Mouse (Mus musculus) gastrocnemius, postnatal 36 days (tissue): ENCODE measurements around the gene Dbndd2. TPM values are rescaled to one million over a fixed set of nuclear protein-coding genes. Genes with fewer than 3 reads are reported as not detected.
A peak's percentile ranks its signal among the peaks of the same experiment; 100 is the strongest.

Experiments used
- DNase-seq, 2 experiments: peaks; one replicate each; pipeline ENCODE4 v3.0.0; 2022
- intact Hi-C: fragments of 180-260 bp; cut with DNase I; formaldehyde crosslinking; loops from one replicate; pipeline ENCODE4 v1.15.1; 2025
- total RNA-seq, 2 experiments: library from RNA; stranded (reverse); gene quantifications; 2 replicates each; pipeline ENCODE4 v1.2.3; 2021

Dbndd2 gene
- total RNA-seq, 2 experiments from 2014 or later, result 24.6 to 25.8 TPM

DNA sequence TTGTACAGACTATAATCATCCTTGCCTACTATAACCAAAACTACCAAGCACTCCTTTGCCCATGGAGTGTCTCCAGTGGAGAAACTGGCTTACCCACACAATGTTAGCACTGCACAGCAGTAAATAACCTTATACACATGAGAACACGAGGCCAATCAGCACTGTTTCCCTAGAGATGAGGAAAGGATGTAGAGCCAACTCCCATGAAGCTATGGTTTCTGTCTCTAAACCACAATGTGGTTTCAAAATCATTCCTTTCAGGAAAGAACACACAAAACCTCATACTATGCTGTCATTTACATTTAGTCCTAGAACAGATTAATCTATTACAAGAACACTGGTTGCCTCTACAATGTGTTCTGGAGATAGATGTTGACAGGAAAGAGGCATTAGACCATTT lies 10.4 kb downstream of the Dbndd2 start:
- intact Hi-C loops, result no loop called here
- DNase-seq, result no peak

DNA sequence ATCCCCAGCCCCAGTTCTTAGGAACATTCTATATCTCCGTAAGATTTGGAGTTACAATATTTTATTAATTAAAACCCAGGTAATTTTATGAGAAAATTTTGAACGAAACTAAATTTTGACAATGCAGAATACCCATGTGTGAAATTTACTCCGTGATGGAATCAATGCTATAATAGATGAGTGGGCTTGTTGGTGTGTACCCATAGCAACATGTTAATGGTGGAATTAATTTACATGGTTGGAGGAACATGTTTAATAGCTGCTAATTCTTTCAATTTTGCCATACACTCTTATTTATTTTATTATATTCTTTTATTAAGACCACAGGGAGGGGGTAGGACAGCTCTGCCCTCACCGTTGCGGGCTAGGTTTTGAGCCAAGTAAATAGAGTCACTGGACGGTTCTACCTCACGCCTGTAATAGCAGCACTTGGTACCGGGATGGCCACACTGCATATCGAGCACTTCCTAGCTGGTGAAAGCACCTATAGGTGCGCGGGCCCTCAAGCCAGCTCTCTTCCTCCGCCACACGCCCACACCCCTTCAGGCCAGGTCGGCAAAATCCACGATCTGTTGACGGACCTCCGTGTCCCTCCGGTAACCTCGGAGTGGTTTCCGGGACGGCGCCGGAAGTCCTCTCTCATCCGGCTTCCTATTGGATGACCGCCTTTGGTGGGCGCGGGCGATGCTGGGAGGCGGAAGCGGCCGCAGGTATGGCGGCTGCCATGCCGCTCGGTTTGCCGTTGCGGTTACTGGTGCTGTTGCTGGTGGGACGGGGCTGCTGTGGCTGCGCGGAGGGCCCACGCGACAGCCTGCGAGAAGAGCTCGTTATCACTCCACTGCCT lies 11.2 kb downstream of the Dbndd2 start, which contains the start of gene Pigt:
Gene Pigt, plus strand, starts transcription at position 674 of the 844 bp plus-strand sequence.
- intact Hi-C loops, result no loop called here
- peak; percentile 73 to 82 for DNase-seq

DNA sequence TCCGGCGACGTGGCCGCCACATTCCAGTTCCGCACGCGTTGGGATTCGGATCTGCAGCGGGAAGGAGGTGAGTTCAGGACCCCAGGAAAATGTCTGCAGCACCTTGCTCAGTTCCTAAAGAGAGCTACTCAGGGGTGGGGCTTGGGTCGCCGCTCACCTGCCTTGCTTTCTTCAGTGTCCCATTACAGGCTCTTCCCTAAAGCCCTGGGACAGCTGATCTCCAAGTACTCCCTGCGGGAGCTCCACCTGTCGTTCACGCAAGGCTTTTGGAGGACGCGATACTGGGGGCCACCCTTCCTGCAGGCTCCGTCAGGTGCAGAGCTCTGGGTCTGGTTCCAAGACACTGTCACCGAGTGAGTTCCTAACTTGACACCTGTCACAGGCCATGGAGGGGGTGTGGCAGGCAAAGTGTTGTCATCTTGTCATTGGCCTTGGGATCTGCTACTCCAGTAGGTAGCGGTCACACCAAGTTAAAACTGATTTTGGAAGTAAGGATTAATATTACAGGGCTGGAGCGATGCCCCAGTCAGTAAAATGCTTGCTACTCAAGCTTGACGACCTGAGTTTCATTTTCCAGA lies 11.9 kb downstream of the Dbndd2 start:
- intact Hi-C loops, result no loop called here
- DNase-seq, result no peak

DNA sequence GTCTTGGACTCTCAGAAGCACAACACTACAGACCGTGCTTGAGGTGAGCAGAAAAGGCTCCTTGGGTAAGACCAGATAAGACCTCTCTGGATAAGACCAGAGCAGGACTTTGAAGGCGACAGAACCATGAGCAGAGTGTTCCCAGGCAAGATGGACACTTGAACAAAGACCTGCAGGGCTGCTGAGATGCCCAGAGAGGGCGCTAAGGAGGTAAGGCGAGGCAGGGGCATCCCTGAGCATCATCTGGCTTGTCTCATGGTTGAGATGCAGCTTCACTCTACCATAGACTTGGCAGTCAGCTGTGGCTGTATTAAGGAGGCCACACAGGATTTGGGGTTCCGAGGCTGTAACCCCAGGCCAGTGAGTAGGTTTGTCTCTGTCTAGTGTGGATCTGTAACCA lies 13.4 kb downstream of the Dbndd2 start:
- intact Hi-C loops, result no loop called here
- no peak for DNase-seq

DNA sequence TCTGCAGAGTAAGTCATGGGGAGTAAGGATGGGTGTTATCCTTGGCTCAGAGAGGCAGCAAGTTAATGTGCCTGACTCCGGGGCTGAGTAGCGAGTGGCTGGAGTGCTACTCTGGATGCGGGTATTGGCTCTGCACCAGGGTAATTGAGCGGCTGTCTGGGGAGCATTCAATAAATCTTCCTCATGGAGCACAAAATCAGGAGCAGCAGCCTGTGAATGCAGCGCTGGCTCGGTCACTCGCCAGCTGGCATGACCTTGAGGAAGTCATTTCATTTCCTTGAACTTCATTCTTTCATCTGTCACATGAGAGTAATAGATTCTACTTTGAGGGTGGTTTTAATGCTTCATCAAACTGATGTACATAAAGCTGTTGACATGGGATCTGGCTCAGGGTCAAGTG lies 14.6 kb downstream of the Dbndd2 start:
- DNase-seq, result no peak
- intact Hi-C loops, result no loop called here

DNA sequence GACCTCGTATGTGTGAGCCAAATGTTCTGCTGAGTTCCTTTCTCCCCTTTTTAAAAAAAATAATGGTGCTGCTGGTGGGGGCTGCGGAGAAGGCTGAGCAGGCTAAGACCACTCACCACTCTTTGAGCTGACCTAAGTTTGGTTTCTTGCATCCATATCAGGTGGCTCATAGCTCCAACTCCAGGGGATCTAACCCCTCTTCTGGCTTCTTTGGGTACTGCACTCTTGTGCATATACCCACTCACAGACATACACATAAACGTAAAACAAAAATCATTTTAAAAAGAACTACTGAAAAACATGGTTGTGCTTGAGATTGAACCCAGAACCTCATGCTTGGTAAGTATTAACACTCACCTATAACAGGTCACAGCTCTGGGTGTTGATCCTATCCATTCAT lies 19.0 kb downstream of the Dbndd2 start:
- DNase-seq, result no peak
- intact Hi-C loops, result no loop called here

DNA sequence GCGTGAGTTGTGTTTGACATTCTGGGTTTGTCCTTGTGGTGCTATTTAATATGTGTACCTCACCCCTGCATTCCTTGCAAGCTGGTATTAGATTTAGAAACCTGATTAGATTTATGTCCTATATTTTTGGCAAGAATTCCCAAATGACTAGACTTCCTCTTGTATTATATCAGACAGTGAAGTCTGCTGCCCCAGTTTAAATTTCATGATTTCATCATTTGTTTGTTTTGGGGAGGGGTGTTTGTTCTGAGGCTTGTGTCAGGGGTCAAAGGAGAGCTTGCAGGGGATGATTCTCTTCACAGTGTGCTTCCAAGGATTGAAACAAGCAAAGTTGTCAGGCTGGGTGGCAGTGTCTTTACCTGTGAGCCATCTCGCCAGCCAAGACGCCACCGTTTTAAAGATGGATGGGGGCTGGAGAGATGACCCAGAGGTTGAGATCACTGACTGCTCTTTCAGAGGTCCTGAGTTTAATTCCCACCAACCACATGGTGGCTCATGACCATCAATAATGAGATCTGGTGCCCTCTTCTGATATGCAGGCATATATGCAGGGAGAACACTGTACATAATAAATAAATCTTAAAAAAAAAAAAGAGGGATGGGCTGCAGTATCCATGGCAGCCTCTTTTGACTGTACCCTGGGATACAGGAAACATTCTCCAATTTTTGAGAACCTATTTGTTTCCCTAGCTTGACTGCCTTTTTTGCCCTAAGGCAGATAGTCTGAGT lies 19.9 kb downstream of the Dbndd2 start:
- DNase-seq, result no peak
- intact Hi-C loops, result no loop called here

DNA sequence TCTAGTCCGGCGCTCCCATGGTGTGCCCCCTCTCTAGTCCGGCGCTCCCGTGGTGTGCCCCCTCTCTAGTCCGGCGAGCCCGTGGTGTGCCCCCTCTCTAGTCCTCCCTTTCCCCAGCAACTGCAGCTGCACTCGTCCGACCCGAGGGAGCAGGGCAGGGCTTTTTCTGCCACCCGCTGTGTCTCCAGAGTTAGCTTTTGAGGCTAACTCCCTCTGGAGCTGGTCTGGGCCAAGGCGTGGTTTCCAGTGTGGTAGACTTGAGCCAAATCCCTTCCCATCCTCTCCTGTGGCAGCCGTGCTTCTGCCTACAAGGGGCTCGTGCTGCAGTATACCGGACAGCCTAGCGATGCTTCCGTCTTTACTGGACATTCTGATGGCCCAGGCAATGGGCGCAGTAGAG lies 21.9 kb downstream of the Dbndd2 start:
- DNase-seq, result no peak
- intact Hi-C loops, result no loop called here

DNA sequence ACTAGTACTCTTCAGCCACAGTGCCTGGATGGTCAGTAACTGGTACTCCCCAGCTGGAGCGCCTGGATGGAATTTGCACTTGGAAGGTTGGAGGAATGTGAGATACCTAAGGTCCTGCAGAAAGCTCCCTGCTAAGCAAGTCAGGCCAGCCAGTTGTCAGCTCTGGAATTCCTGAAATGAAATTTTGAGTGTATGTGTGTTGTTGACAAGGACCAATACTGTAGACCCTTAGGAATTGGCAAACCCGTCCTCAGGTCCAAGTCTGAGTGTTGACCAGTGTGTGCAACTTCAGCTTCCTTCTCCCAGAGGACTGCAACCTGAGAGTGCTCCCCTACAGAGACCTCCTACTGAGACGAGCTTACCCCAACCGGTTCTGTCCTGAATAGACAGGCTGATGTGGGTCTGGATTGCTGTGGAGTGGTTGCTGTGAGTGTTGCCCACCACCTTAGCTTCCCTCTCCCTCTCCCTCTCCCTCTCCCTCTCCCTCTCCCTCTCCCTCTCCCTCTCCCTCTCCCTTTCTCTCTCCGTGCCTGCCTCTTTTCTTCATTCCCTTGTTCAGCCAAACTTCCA lies 24.8 kb downstream of the Dbndd2 start:
- intact Hi-C loops, result no loop called here

DNA sequence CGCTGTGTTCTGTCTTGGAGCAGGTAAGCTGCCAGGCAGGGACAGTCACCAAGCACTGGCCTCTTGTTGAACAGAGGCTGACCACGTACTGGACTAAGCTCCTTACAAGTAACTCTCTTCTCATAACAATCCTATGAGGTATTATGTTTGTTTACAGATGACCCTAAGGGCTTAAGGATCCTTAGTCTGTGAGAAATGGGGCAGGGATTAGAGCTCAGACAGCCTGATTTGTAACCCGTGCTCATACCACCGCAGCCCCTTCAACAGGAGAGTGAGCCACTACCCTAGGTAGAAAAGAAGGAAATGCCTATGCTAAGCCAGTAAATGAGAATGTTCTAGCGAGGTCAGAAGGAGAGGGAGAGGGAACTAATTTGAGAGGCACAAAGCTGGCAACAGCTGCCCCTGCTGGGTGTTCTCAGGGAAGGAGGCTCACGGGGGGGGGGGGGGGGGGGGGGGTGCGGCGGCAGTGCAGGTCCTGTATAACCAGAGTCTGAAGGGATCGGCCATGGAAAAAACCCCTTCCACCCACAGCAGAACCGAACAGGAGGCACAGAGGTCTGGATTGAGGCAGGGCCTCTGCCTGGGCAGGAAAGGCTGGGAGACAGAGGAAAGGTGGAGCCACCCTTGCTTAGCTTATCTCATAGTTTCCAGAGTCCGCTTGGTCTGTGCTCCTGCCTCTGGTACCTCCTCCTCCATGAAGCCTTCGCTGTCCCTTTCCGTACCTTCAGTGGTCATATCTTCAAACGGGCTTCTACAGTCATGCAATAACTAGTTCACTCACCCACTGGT lies 26.4 kb downstream of the Dbndd2 start:
- no peak for DNase-seq

More for the DNA sequence above, 24.8 kb downstream of the Dbndd2 start:
- no peak for DNase-seq

DNA sequence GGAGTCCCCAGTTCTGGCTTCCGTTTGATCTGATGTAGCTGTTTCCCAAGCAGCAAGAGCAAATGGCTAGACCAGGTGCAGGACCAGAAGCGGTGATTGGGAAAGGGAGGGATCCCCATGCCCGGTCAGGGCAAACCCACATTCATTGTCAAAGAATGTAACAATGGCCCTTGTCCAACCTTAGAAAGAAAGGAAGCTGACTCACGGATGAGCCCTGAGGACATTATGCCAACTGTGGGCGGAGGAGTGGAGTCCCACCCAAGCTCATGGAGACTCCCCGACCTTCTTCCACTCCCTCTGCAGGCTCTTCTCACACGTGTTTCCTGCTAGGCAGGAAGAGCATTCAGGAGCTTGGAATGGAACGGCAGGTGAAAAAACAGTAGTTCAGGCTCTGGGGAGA lies 27.5 kb downstream of the Dbndd2 start:
- peak in 1 of 2 experiments; percentile 21 for DNase-seq
- intact Hi-C loops, result no loop called here

More for the DNA sequence above, 26.4 kb downstream of the Dbndd2 start:
- intact Hi-C loops, result no loop called here

DNA sequence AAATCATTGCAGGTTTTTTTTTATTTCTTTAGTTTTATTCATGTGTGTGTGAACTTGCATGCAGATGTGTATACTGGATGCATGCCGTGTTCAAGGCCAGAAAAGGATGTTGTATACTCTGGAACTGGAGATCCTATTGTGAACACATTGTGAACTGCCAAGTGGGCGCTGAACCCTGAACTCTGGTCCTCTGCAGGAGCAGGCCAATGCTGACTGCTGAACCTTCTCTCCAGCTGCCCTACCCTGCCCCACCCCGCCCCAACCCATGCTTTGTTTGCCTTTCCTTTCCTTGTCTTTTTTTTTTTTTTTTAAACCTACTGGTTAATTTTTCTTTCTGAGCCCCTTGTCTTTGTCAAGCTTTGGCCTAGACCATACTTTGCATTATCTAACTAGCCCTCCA lies 29.0 kb downstream of the Dbndd2 start:
- DNase-seq, result no peak
- intact Hi-C loops, result no loop called here

DNA sequence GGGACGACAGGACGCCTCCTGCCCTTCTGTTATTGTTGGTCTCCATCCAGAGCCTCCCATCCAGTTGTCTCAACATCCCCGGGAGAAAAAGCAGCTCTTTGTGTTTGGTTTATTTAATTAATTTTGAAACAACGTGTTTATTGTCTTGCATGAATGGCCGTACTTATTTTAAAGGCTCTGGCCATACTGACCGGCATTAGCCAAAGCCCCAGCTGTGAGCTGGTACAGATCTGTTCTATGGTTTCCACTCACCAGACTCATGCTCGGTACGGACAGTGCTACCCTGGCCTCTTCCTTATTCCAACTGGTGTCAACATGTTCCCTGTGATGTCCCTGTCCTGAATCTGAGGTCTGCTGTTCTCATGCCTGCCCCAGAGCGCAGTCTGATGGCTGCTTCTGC lies 30.0 kb downstream of the Dbndd2 start:
- intact Hi-C loops, result no loop called here

DNA sequence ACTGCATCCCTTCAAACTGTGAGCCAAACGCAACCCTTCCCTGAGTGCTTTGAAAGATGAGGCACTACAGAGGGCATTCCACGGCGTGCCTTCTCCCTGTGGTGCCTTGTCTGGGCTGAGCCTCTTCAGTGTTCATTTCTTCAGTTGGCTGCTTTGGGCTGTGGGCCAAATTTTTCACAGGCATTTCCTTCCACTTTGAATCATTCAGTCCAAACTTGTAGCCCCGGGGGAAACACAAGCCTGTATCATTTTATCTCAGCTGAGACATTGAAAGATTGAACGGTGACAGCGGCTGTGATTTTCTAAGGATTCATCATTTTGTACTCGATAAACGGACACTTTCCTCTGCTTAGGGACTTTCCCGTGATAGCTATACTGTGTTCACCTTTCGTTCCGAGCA lies 30.7 kb downstream of the Dbndd2 start:
- intact Hi-C loops, result no loop called here

More for the DNA sequence above, 30.0 kb downstream of the Dbndd2 start:
- DNase-seq, result no peak

DNA sequence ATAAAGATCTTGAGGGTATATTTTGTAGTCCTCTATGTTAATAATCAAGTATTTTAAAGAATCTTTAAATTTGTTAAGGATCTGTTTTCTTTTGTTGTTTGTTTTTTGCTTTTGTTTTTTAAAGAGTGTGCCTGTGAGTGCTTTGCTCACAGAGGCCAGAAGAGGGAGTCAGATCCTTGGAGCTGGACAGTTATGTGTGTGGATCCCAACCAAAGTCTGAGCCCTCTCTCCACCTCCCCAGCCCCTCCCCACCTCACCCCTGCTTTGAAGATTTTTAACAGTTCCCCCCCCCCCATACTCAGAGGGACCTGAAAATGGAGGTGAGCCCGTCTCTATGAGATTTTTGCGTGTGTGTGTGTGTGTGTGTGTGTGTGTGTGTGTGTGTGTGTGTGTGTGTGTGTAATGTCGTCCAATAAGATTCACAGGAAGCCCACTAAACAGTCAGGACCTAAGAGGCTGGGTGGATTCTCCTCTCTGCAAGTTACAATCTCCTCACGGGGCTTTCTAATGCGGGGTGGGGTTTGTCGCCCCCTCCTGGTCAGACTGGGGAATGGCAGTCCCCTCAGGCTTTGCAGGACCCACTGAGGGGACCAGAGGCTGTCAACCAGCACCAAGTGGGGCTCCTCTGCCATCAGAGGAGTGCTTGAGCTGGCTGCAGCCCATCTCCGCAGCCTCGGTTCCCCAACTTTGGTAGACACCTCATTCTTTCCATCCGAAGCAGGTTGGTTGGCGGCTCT lies 31.7 kb downstream of the Dbndd2 start:
- intact Hi-C loops, result loop anchor here (2.0 kb wide), 1 partner anchor 45 kb away; the partner anchor contains the start of gene Trp53tg5
- DNase-seq, result peak; percentile 13 to 59

More for the DNA sequence above, 30.7 kb downstream of the Dbndd2 start:
- no peak for DNase-seq

DNA sequence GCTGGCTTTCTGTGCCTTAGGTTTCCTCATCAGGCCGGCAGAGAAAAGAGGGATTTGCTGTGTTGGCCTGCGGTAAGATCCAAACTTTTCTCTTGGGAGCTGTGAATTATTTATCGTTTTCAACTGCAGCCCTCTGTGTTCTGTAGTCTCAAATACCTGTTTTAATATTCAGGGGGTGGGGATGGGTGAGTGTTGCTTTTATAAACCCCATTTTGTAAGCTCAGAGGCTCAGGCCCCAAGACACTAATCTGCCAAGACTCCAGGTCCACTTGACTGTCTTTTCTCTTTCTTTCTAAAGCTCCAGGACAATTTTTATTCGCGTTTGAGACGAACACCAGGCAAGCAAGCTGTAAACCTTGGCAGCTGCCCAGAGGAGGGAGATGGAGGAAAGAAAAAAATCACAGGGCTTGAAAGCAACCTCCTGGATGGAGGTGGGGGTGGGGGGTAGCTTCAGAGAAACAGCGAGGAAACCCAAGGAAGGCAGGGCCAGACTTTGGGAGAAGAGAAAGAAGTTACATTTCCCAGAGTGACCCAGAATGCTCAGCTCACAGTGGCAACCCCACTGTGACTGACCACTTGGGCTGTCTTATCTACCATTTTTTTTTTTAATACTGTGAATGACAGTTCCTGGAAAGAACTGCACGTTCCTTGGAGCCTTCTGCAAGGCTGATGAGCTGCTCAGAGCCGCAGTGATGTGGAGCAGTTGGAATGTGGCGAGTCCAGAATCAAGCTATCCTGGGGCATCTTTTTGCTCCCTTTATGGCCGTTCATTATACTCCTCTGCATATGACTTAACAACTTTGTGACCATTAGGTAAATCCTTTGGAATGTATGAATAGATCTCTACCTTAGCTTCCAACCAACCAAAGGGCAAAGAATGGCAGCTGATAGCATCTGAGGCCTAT lies 32.6 kb downstream of the Dbndd2 start:
- no peak for DNase-seq
- intact Hi-C loops, result loop anchor here (2.0 kb wide), 1 partner anchor 46 kb away; the partner anchor contains the start of gene Trp53tg5

DNA sequence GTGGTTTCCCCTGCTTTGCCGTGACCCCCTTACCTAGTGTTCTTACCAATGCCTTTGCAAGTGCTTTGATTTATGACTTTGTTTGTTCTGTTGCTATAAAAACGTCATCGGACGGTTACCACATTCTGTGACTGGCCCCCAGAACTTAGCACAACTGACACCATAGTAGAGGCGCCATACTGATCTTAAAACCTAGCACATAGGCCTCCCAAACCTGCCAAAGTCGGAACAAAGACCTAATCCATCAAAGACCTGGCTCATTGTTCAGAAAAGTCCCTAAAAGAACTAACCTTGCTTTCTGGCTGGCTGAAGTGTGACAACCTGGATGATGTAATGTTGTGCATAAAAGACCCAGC lies 33.2 kb downstream of the Dbndd2 start:
- intact Hi-C loops, result loop anchor here (2.0 kb wide), 1 partner anchor 46 kb away; the partner anchor contains the start of gene Trp53tg5
- no peak for DNase-seq

DNA sequence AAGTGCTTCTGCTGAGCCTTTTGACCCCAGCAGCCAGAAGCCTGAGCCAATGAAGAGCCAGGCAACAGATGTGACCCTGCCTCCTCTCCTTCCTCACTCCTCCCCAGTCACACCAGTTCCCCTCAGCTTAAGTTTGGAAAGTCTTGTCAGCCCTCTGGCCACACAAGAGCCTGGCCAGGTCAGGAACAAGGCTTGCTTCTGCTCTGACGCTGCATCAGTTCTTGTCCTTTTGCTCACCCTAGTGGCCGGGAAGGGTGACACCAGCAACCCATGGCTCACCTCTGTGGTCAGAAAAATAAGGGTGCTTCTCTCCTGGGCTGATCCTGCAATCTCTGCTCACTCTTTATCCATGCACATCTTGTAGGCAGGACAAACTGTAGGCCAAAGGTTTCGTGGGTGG lies 34.9 kb downstream of the Dbndd2 start:
- intact Hi-C loops, result loop anchor here (1.0 to 5.0 kb wide), 2 partner anchors 103 to 118 kb away; partner anchors contain the start of gene Rbpjl
- peak in 1 of 2 experiments; percentile 27 for DNase-seq
